Mouse (Mus musculus): ENCODE data around the gene Dguok.

The Dguok gene

GRCm38 (mm10) chr6:83453706-83454105 lies 53.1 kb downstream of the Dguok start:
- DNase-seq = peak; percentile 47

GRCm38 (mm10) chr6:83450451-83451303 lies 56.1 kb downstream of the Dguok start:
- no peak for DNase-seq

GRCm38 (mm10) chr6:83449440-83449839 lies 57.3 kb downstream of the Dguok start:
- no peak for DNase-seq

- DNase-seq = no peak
Observed at GRCm38 (mm10) chr6:83448911-83449310, 57.9 kb downstream of the Dguok start.

GRCm38 (mm10) chr6:83447031-83447430 lies 59.7 kb downstream of the Dguok start:
- DNase-seq = no peak

- peak; percentile 37 for DNase-seq
Observed at GRCm38 (mm10) chr6:83445796-83446195, 61.0 kb downstream of the Dguok start.

- DNase-seq = peak; percentile 93
Observed at GRCm38 (mm10) chr6:83443441-83444340, 63.1 kb downstream of the Dguok start.

GRCm38 (mm10) chr6:83442639-83443038 lies 64.1 kb downstream of the Dguok start:
- no peak for DNase-seq

- DNase-seq = peak; percentile 95
Observed at GRCm38 (mm10) chr6:83441259-83442061, 65.3 kb downstream of the Dguok start.

- DNase-seq = peak; percentile 82
Observed at GRCm38 (mm10) chr6:83440510-83441258, 66.1 kb downstream of the Dguok start.

GRCm38 (mm10) chr6:83440197-83440509 lies 66.6 kb downstream of the Dguok start:
- DNase-seq = no peak

- DNase-seq = peak; percentile 44
Observed at GRCm38 (mm10) chr6:83439781-83440180, 67.0 kb downstream of the Dguok start.

- DNase-seq = no peak
Observed at GRCm38 (mm10) chr6:83439119-83439767, 67.5 kb downstream of the Dguok start.

GRCm38 (mm10) chr6:83438584-83438983 lies 68.2 kb downstream of the Dguok start:
- no peak for DNase-seq

- no peak for DNase-seq
Observed at GRCm38 (mm10) chr6:83437802-83438201, 69.0 kb downstream of the Dguok start.

GRCm38 (mm10) chr6:83437225-83437624 lies 69.5 kb downstream of the Dguok start:
- no peak for DNase-seq

GRCm38 (mm10) chr6:83436547-83436946 lies 70.2 kb downstream of the Dguok start:
- DNase-seq = no peak

- no peak for DNase-seq
Observed at GRCm38 (mm10) chr6:83435174-83435573, 71.6 kb downstream of the Dguok start.

- peak; percentile 50 for DNase-seq
Observed at GRCm38 (mm10) chr6:83433546-83433945, 73.2 kb downstream of the Dguok start.

- DNase-seq = no peak
Observed at GRCm38 (mm10) chr6:83432966-83433365, 73.8 kb downstream of the Dguok start.

Data from kidney, postnatal 14 days (tissue).